Mouse (Mus musculus): ENCODE measurements around the gene Pstk. TPM values are rescaled to one million over a fixed set of nuclear protein-coding genes. Genes with fewer than 3 reads are reported as not detected.

Gene Pstk
- total RNA-seq (2023), result 1 to 10 TPM; 4.0 to 8.6 TPM

GRCm38 (mm10) chr7:131370648-131371469, at the start of gene Pstk:
TSS of gene Pstk (plus strand) at chr7:131371141.

GRCm38 (mm10) chr7:131322192-131322591, 48.7 kb upstream of the Pstk start, which contains the start of gene Cuzd1:
TSS of gene Cuzd1 (minus strand) at chr7:131322292.

GRCm38 (mm10) chr7:131329416-131329815, 41.5 kb upstream of the Pstk start, which contains the start of gene Fam24b:
TSS of gene Fam24b (minus strand) at chr7:131329516.

GRCm38 (mm10) chr7:131333564-131333963, 37.4 kb upstream of the Pstk start, which contains the start of gene Fam24a:
TSS of gene Fam24a (plus strand) at chr7:131333864.

GRCm38 (mm10) chr7:131362615-131363300, 8.2 kb upstream of the Pstk start, which contains the start of gene 2310057M21Rik:
TSS of gene 2310057M21Rik (minus strand) at chr7:131362759.

GRCm38 (mm10) chr7:131410416-131411058, 39.6 kb downstream of the Pstk start, which contains the start of the genes Ikzf5 and Acadsb:
TSS of gene Ikzf5 (minus strand) at chr7:131410521.
TSS of gene Acadsb (plus strand) at chr7:131410601.

Other genes starting within 250 kb of the Pstk start
- not detected for gene 4933402N03Rik, start 224.8 kb upstream of the Pstk start, total RNA-seq (2023)
- not detected for gene 5430419D17Rik, start 196.7 kb upstream of the Pstk start, total RNA-seq (2023)
- not detected for gene Cuzd1, start 48.8 kb upstream of the Pstk start, total RNA-seq (2023)
- gene Fam24b, start 41.6 kb upstream of the Pstk start, total RNA-seq (2023), result not detected
- gene Fam24a, start 37.3 kb upstream of the Pstk start, total RNA-seq (2023), result not detected
- 1 to 10 TPM; 6.6 to 7.1 TPM for gene 2310057M21Rik, start 8.4 kb upstream of the Pstk start, total RNA-seq (2023)
- gene Ikzf5, start 39.4 kb downstream of the Pstk start, total RNA-seq (2023), result 10 to 100 TPM; 26.5 to 35.3 TPM
- 10 to 100 TPM; 35.8 to 51.0 TPM for gene Acadsb, start 39.5 kb downstream of the Pstk start, total RNA-seq (2023)
- not detected for gene Hmx3, start 171.7 kb downstream of the Pstk start, total RNA-seq (2023)
- gene Hmx2, start 177.6 kb downstream of the Pstk start, total RNA-seq (2023), result not detected
- 10 to 100 TPM; 80.9 to 95.9 TPM for gene Bub3, start 189.1 kb downstream of the Pstk start, total RNA-seq (2023)

Data from neutrophil, adult 83 days (primary cell).